Mouse (Mus musculus): ENCODE results near the gene Ecsit. TPM values are rescaled to one million over a fixed set of nuclear protein-coding genes. Genes with fewer than 3 reads are reported as not detected.

The Ecsit gene
- polyA plus RNA-seq, 1 experiment: 35.7 TPM

DNA sequence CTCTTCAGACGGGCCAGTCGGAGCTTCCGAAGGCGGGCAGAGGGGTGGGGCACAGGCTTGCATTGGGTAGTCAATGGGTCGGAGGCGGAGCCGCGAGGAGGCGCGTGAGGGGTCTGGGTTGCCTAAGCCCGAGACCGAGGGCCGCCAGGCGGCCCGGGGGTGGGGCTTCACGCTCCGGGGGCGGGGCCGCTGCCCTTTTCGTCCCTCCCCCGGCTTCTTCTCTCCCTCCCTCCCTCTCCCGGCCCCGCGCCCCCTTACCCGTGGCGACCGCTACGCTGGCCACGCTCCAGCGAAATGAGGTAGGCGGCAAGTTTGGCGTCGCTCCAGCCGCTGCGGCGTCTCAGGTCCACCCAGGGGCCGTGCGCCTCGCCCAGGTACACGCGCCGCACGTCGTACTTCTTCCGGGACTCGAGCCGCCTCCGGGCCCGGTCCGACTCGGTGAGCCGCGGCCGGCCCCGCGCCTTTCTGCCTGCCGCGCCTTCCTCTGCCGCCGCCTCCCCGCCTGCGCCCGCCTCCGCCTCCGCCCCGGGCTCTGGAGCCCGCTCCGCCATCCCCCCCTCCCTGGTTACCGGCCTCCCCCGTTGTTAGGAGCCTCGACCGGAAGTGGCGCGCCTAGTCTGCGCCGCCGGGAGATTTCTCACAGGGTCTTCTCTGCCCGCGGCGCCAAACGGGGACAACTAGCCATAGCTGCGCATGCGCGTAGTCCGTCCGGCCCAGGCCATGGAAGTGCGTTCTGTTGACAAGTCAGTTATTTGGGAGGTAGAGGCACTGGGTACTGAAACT lies 14.3 kb downstream of the Ecsit start, which contains the start of the genes Gm49318 and Zfp653:
TSS of gene Gm49318 (minus strand) at position 469 of the 783 bp plus-strand sequence.
TSS of gene Zfp653 (minus strand) at position 586 of the 783 bp plus-strand sequence.
- H3K4me1 ChIP-seq (ENCODE audit: control insufficient read depth, insufficient read depth, insufficient read length, low read length): peaks cover 3% of the 10 kb centered on the region; the same call in 1 of the 2 replicates
- WGBS: under 1% methylated on average over 80 of the region's 87 CpGs
- no peaks in the 10 kb centered on the region for H3K27me3 ChIP-seq (ENCODE audit: control insufficient read depth, insufficient read depth, low read length)
- H3K36me3 ChIP-seq (ENCODE audit: control insufficient read depth, insufficient read depth, low read length): peaks cover 10% of the 10 kb centered on the region; the same call in 1 of the 2 replicates
- H3K4me3 ChIP-seq (ENCODE audit: low read depth, low read length): peak within 1 kb of the TSS; percentile 85
- H3K27ac ChIP-seq (ENCODE audit: insufficient read depth, low read depth, low read length): peak within 1 kb of the TSS; percentile 82
- TF ChIP-seq POLR2A (IDR thresholded peaks at IDR 0.05; ENCODE audit: low read depth, low read length): peak; percentile 42
- TF ChIP-seq CTCF (IDR thresholded peaks at IDR 0.05; ENCODE audit: extremely low read depth, insufficient read length, insufficient replicate concordance, low read depth, low read length): no peak

DNA sequence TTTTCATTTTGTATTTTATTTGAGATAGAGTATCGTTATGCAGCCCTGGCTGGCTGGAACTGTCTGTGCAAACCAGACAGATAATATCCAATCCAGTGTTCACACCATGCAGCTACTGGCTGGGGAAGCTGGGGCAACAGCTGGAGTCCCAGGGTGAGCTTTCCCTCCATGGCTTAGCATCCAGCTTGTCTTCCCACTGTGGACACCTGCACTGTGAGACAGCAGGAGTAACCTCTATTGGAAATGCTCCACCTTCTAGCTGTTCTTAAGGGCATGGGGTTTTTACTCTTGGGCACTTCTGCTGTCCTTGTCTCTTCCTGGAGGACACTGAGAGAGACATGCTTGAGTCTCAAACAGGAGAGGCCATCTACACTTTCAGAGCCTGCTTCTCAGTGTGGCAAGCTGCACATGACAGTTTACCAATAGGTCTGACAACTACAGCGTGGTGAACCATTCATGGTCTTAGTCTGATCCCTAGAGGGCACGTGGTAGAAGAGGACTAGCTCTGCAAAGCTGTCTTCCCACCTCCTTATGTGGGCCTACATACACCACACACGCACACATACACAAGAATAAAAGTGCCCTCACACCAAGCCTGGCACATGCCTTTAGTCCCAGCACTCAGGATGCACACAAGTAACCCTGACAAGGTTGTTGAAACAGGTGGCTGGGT lies 15.2 kb downstream of the Ecsit start:
- TF ChIP-seq POLR2A (IDR thresholded peaks at IDR 0.05; ENCODE audit: low read depth, low read length): no peak
- no peak for TF ChIP-seq CTCF (IDR thresholded peaks at IDR 0.05; ENCODE audit: extremely low read depth, insufficient read length, insufficient replicate concordance, low read depth, low read length)
- no peaks in the 10 kb centered on the region for H3K27me3 ChIP-seq (ENCODE audit: control insufficient read depth, insufficient read depth, low read length)
- 0 out of 2 replicates have a peak overlapping the region, but pooled peaks have one; percentile 8 for H3K27ac ChIP-seq (ENCODE audit: insufficient read depth, low read depth, low read length)
- peaks cover 11% of the 10 kb centered on the region; the same call in 1 of the 2 replicates for H3K36me3 ChIP-seq (ENCODE audit: control insufficient read depth, insufficient read depth, low read length)
- 52% methylated on average over 4 of the region's 4 CpGs for WGBS
- H3K4me1 ChIP-seq (ENCODE audit: control insufficient read depth, insufficient read depth, insufficient read length, low read length): peaks cover 3% of the 10 kb centered on the region; the same call in 1 of the 2 replicates
- peak overlapping the region; percentile 85 for H3K4me3 ChIP-seq (ENCODE audit: low read depth, low read length)

DNA sequence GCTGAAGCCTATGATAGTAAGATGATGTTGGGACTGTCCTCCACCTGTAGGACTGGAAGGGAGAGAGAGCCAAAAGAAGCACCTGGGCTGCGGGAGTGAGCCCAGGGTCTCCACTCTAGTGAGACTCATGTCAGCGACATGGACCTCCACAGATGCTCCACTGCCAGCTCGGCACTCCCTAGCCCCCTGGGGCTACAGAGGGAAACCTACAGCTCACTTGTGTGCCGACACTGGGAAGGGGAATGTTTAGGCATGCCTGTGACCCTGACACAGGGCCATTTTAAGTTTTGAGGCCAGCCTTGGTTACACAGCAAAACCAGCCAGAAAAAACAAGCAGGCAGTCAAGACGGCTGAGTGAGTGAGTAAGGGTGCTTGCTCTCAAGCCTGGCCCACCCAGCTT lies 18.0 kb downstream of the Ecsit start:
- WGBS: 94% methylated on average over 5 of the region's 5 CpGs
- H3K36me3 ChIP-seq (ENCODE audit: control insufficient read depth, insufficient read depth, low read length): peaks cover 4% of the 10 kb centered on the region; the same call in 1 of the 2 replicates
- no peak for TF ChIP-seq CTCF (IDR thresholded peaks at IDR 0.05; ENCODE audit: extremely low read depth, insufficient read length, insufficient replicate concordance, low read depth, low read length)
- peaks cover 3% of the 10 kb centered on the region; the same call in 1 of the 2 replicates for H3K4me1 ChIP-seq (ENCODE audit: control insufficient read depth, insufficient read depth, insufficient read length, low read length)
- H3K27ac ChIP-seq (ENCODE audit: insufficient read depth, low read depth, low read length): no peak overlapping the region
- no peaks in the 10 kb centered on the region for H3K27me3 ChIP-seq (ENCODE audit: control insufficient read depth, insufficient read depth, low read length)
- no peak overlapping the region for H3K4me3 ChIP-seq (ENCODE audit: low read depth, low read length)

DNA sequence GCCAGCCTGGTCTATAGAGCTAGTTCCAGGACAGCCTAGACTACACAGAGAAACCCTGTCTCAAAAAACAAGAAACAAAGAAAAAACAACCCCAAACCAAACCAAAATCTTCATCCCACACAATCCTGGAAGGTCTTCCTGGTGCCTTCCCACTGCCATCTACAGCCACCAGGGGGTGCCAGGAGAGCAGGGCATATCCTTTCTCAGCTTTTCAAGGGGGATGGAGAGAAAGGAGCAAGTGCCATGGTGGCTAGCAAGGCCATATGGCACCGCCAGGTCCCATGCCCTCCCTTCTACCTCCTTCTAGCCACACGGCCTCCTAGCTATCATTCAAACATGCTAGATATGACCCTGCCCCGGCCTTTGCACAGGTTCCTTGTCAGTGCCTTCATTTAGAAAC lies 18.8 kb downstream of the Ecsit start:
- H3K36me3 ChIP-seq (ENCODE audit: control insufficient read depth, insufficient read depth, low read length): peaks cover 4% of the 10 kb centered on the region; the same call in 1 of the 2 replicates
- H3K27me3 ChIP-seq (ENCODE audit: control insufficient read depth, insufficient read depth, low read length): no peaks in the 10 kb centered on the region
- H3K4me1 ChIP-seq (ENCODE audit: control insufficient read depth, insufficient read depth, insufficient read length, low read length): peaks cover 3% of the 10 kb centered on the region; the same call in 1 of the 2 replicates
- H3K27ac ChIP-seq (ENCODE audit: insufficient read depth, low read depth, low read length): no peak overlapping the region
- H3K4me3 ChIP-seq (ENCODE audit: low read depth, low read length): no peak overlapping the region
- WGBS: 73% methylated on average over 3 of the region's 3 CpGs
- TF ChIP-seq POLR2A (IDR thresholded peaks at IDR 0.05; ENCODE audit: low read depth, low read length) (no peak), CTCF (IDR thresholded peaks at IDR 0.05; ENCODE audit: extremely low read depth, insufficient read length, insufficient replicate concordance, low read depth, low read length) (peak; percentile 85; the same call in 1 of the 2 replicates)

DNA sequence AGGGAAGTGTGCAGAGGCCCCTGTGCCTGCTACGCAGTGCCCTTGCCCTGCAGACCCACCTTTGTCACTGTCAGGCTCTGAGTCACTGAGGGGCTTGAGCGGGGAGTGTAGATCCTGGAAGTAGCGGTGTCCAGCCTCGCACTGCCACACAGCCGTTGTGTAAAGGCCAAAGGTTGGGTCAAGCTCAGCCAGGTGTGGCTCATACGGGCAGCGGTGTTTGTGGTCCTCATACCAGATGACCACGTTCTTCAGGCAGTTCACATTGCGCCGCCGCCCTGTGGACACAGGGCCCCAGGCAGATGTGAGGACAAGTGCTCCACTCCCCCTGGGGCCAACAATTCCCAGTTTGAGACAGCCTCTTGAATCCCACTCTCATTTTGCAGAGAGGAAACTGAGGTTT lies 19.6 kb downstream of the Ecsit start:
- WGBS: 94% methylated on average over 11 of the region's 11 CpGs
- Histone ChIP-seq H3K36me3 (ENCODE audit: control insufficient read depth, insufficient read depth, low read length) (peaks cover 4% of the 10 kb centered on the region; the same call in 1 of the 2 replicates), H3K4me3 (ENCODE audit: low read depth, low read length) (no peak overlapping the region), H3K4me1 (ENCODE audit: control insufficient read depth, insufficient read depth, insufficient read length, low read length) (peaks cover 3% of the 10 kb centered on the region; the same call in 1 of the 2 replicates), H3K27me3 (ENCODE audit: control insufficient read depth, insufficient read depth, low read length) (no peaks in the 10 kb centered on the region), H3K27ac (ENCODE audit: insufficient read depth, low read depth, low read length) (no peak overlapping the region)
- TF ChIP-seq POLR2A (IDR thresholded peaks at IDR 0.05; ENCODE audit: low read depth, low read length) (no peak), CTCF (IDR thresholded peaks at IDR 0.05; ENCODE audit: extremely low read depth, insufficient read length, insufficient replicate concordance, low read depth, low read length) (no peak)

GRCm38 (mm10) chr9:22064341-22064740 lies 20.9 kb downstream of the Ecsit start:
- peaks cover 4% of the 10 kb centered on the region; the same call in 1 of the 2 replicates for H3K36me3 ChIP-seq (ENCODE audit: control insufficient read depth, insufficient read depth, low read length)
- no peak overlapping the region for H3K4me3 ChIP-seq (ENCODE audit: low read depth, low read length)
- no peak overlapping the region for H3K27ac ChIP-seq (ENCODE audit: insufficient read depth, low read depth, low read length)
- TF ChIP-seq CTCF (IDR thresholded peaks at IDR 0.05; ENCODE audit: extremely low read depth, insufficient read length, insufficient replicate concordance, low read depth, low read length): no peak
- no peak for TF ChIP-seq POLR2A (IDR thresholded peaks at IDR 0.05; ENCODE audit: low read depth, low read length)
- no peaks in the 10 kb centered on the region for H3K4me1 ChIP-seq (ENCODE audit: control insufficient read depth, insufficient read depth, insufficient read length, low read length)
- WGBS: 39% methylated on average over 3 of the region's 3 CpGs
- H3K27me3 ChIP-seq (ENCODE audit: control insufficient read depth, insufficient read depth, low read length): no peaks in the 10 kb centered on the region

- Histone ChIP-seq H3K36me3 (ENCODE audit: control insufficient read depth, insufficient read depth, low read length) (peaks cover 11% of the 10 kb centered on the region; the same call in 1 of the 2 replicates), H3K4me1 (ENCODE audit: control insufficient read depth, insufficient read depth, insufficient read length, low read length) (no peaks in the 10 kb centered on the region), H3K4me3 (ENCODE audit: low read depth, low read length) (no peak overlapping the region), H3K27ac (ENCODE audit: insufficient read depth, low read depth, low read length) (no peak overlapping the region), H3K27me3 (ENCODE audit: control insufficient read depth, insufficient read depth, low read length) (no peaks in the 10 kb centered on the region)
- no peak for TF ChIP-seq CTCF (IDR thresholded peaks at IDR 0.05; ENCODE audit: extremely low read depth, insufficient read length, insufficient replicate concordance, low read depth, low read length)
- no peak for TF ChIP-seq POLR2A (IDR thresholded peaks at IDR 0.05; ENCODE audit: low read depth, low read length)
- WGBS: 63% methylated on average over 2 of the region's 2 CpGs
These were observed 23.9 kb downstream of the Ecsit start for GRCm38 (mm10) chr9:22061339-22061738.

Measured in small intestine, adult 2 months (tissue).